Mouse (Mus musculus): ENCODE results near the gene Dhrs9.

Gene Dhrs9

DNA sequence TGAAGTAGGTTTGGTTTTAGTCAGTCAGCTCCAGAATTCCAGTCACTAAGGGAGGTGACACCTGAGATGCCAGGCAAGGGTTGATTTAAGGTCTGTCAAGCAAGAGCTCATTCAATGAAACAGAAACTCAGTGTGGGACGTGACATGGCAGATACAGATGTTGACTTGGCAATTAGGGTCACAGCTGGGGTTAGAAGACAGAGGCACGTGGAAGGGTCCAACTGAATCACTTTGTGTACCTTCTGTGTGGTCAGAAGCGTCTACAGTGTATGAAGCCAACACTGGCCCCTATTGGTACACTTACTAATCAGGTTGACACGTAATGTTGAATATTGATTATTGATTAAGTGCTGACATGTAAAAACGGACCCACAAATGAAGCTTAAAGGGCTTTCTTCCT is 44.6 kb downstream of the Dhrs9 start:
- DNase-seq: no peak

DNA sequence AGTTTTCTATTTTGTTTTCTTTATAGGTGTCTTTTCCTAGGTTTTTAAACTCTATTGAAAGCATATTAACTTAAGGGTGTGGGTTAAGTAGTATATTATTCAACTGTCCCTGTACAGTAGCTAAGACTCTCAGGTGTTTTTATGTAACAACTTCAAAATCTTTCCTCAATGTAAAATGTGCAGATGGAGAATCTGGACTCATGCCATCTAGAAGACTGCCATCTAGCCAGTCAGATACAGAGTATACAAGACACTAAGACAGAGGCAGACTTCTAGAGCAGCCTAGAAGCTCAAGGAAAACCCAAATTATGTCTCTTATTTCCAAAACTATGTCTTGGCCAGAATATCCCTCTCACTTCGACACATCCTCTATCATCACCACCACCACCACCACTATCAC is 45.8 kb downstream of the Dhrs9 start:
- DNase-seq: no peak

DNA sequence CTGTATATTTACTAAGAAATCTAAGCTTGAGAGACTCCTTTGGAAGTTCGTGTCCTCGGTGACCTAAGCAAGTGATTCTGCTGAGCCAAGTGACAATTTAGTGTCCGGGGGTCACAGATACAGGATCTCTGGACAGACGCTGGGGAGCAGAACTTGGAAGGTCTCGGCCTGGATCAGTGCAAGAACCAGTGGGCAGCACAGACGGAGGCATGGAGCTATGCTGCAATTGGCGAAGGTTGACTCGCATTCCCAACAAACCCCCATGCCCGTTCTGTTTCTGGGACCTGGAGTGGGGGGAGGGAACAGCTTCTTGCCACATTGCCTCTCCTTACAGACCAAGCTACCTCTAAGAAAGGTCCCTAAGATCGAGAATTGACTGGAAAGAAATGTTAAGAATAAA is 46.9 kb downstream of the Dhrs9 start:
- DNase-seq: no peak

DNA sequence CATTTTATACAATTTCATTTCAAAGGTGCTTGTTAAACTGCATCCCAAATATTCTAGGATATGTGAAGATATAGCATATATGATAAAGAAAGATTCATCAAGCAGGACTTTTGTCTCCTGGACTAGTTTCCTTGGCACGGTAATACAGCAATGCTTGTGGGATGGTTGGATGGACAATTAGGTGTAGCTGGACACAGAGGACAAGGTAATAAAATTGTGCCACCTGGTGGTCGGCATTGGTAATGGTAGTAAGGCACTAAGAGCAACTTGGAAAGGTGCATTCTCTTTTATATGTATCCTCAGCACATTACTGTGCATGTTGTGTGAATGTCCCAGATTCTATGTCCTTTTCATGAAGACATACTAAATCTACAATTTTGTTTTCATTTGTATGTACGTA is 47.9 kb downstream of the Dhrs9 start:
- peak; percentile 86 for DNase-seq

DNA sequence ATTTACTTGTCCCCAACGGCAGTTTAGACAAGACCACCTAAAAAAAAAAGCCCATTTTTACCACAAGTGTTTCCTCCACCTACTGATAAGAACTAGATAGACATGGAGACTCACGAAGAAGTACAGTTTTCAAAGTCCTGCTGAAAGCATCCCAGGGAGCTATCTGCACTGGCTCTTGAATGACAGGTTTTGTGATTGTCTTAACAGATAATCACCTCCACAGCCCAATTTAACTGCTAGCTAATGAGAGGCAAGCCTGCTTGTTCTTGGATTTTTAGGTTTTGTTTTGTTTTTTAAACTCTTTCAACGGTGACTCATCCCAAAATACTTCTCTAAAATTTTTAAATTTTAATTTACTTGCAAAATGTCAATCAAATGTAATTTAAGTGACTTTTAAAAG is 61.4 kb downstream of the Dhrs9 start:
- no peak for DNase-seq

DNA sequence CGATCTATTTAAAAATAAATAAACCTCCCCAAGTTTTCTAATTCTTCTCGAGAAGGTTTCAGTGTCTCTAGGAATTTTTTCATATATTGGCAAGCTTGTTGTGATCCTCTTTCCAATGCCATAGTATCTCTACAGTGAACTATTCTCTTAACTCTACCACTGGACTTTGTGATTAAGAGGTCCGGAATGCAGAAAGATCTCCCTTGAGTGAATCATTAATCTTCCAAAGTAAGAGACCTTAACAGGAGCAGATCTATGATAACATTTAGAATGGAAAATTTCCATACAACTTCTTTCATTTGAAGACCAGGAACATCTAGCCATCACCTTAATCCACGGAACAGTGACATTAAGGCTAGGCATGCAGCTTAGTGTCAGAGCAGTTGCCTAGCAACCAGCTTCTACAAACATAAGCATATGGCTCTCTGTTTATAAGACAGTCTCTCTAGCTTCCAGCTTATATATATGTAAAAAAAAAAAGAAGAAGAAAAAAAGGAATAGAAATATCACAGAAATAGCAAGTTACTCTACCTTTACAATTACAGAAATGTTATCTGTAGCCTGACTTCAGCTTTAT is 65.7 kb downstream of the Dhrs9 start:
- DNase-seq: no peak

DNA sequence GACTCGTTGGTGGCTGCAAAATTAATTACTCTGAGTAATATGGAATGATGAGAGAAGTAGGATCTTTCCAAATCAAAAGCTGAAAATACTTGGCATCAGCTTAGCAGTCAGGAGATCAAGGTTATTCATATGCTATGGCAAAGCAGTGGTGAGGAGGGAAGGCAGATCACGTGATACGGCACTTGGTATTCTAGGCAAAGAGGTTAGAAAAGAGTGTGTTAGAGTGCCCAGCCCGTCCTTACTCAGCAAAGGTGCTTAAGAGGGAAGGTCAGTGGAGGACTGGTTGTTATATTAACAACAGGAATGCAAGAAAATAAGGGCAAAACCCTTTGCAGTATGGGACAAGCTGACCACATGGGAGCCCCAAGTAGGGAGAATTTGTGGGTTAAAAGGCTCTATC is 68.3 kb downstream of the Dhrs9 start:
- DNase-seq: peak; percentile 31

DNA sequence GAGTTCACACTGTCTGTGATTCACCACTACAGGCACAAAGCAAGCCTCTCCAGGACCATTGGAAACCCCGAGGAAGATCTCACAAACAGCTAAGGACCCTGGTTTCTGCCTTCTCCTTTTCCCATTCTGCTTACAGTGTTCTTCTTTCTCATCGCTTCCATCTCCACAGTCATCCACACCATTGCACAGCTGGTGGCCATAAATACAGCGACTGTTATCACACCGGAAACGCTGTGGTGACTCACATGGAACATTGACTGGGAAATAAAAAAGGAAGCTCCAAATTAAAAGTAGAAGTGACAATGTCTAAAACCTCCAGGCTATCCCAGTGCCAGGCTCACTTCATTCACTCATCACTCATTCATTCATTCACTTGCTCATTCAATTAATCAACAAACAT is 70.9 kb downstream of the Dhrs9 start:
- DNase-seq: peak; percentile 18

Data from kidney, postnatal 10 days (tissue).